Mouse (Mus musculus) neural tube, embryonic 11.5 days (tissue): ENCODE data around the gene Flrt1. TPM values are rescaled to one million over a fixed set of nuclear protein-coding genes. Genes with fewer than 3 reads are reported as not detected.
"Not testable (repeated sequence)": the region's sequence is repeated elsewhere in the genome, so short reads cannot be mapped to it uniquely, and the experiment has no call there.

Source experiments
- ATAC-seq: fragments of 200-750 bp; cut with Nextera tagmentation; 2 replicates; pipeline ENCODE4 v1.8.0; 2017; ENCODE audit warnings: moderate number of reproducible peaks, mild to moderate bottlenecking, moderate TSS enrichment, moderate library complexity; ENCODE audit not compliant: insufficient read depth, low FRiP score, low TSS enrichment
- DNase-seq: peaks from one replicate; pipeline ENCODE4 v3.0.0-alpha.2; 2015; ENCODE audit warnings: low spot score
- H3K27ac ChIP-seq: fragments of 300-500 bp; sonication (generic); 2 replicates; pipeline ENCODE4 v1.5.1; 2014; ENCODE audit warnings: low read depth, mild to moderate bottlenecking, low read length
- H3K27me3 ChIP-seq: fragments of 300-500 bp; sonication (generic); 2 replicates; pipeline ENCODE4 v1.6.1; 2014; ENCODE audit warnings: mild to moderate bottlenecking, low read length, mixed read lengths; ENCODE audit not compliant: control insufficient read depth, insufficient read depth
- H3K36me3 ChIP-seq: fragments of 300-500 bp; sonication (generic); 2 replicates; pipeline ENCODE4 v1.6.1; 2014; ENCODE audit warnings: mild to moderate bottlenecking, low read length, moderate library complexity, mixed read lengths; ENCODE audit not compliant: control insufficient read depth, insufficient read depth
- H3K4me1 ChIP-seq: fragments of 300-500 bp; sonication (generic); 2 replicates; pipeline ENCODE4 v1.6.1; 2014; ENCODE audit warnings: low read length, mixed read lengths; ENCODE audit not compliant: control insufficient read depth, insufficient read depth
- H3K4me2 ChIP-seq: fragments of 300-500 bp; sonication (generic); 2 replicates; pipeline ENCODE4 v1.6.1; 2014; ENCODE audit warnings: low read depth, mild to moderate bottlenecking, moderate library complexity
- H3K4me3 ChIP-seq: fragments of 300-500 bp; sonication (generic); 2 replicates; pipeline ENCODE4 v1.5.1; 2014; ENCODE audit warnings: low read depth, low read length
- H3K9ac ChIP-seq: fragments of 300-500 bp; sonication (generic); 2 replicates; pipeline ENCODE4 v1.6.1; 2014; ENCODE audit warnings: mild to moderate bottlenecking, low read length
- H3K9me3 ChIP-seq: fragments of 300-500 bp; sonication (generic); 2 replicates; pipeline ENCODE4 v1.6.1; 2016; ENCODE audit warnings: low read length; ENCODE audit not compliant: control insufficient read depth
- WGBS: fragments of 180-500 bp; shearing (Covaris S2); extraction: QIAGEN DNeasy Blood & Tissue Kit; methylation state at CpG from one replicate; pipeline ENCODE4 v1.1.7; 2014; 5-methylcytosine and 5-hydroxymethylcytosine counted together
- polyA plus RNA-seq: library from polyadenylated mRNA; unstranded; fragments of >200 nt; fragmentation: Nextera tagmentation; extraction: Ambion mirVana; gene quantifications from 2 replicates; pipeline ENCODE4 v1.2.1, GENCODE M21; 2014

Flrt1 gene
- polyA plus RNA-seq, 1 experiment from 2014 or later: 7.5 TPM

GRCm38 (mm10) chr19:7056248-7057087, 49.1 kb downstream of the Flrt1 start, which contains the start of gene Macrod1:
TSS of gene Macrod1 (plus strand) at chr19:7056810.
- no peaks in the 10 kb centered on the region for H3K36me3 ChIP-seq
- H3K4me2 ChIP-seq: peak within 1 kb of the TSS; percentile 99
- peaks cover 15% of the 10 kb centered on the region for H3K27me3 ChIP-seq
- ATAC-seq (peak; percentile 71; the same call in 1 of the 2 replicates), DNase-seq (peak; percentile 79)
- H3K4me1 ChIP-seq: peaks cover 15% of the 10 kb centered on the region
- no peaks in the 10 kb centered on the region for H3K9me3 ChIP-seq
- H3K4me3 ChIP-seq: peak within 1 kb of the TSS; percentile 62
- no peak within 1 kb of the TSS for H3K27ac ChIP-seq
- WGBS: 1% methylated on average over 72 of the region's 72 CpGs
- H3K9ac ChIP-seq: peak within 1 kb of the TSS; percentile 45

- 47% methylated on average over 3 of the region's 3 CpGs for WGBS
- Histone ChIP-seq H3K4me1 (peaks cover 15% of the 10 kb centered on the region), H3K4me2 (no peak overlapping the region), H3K9me3 (no peaks in the 10 kb centered on the region), H3K27ac (no peak overlapping the region), H3K9ac (no peak overlapping the region), H3K27me3 (peaks cover 15% of the 10 kb centered on the region), H3K36me3 (no peaks in the 10 kb centered on the region), H3K4me3 (no peak overlapping the region)
- no peak for ATAC-seq
- DNase-seq: no peak
These were observed 50.4 kb downstream of the Flrt1 start for GRCm38 (mm10) chr19:7055173-7055572.

GRCm38 (mm10) chr19:7054772-7055171, 50.8 kb downstream of the Flrt1 start:
- Histone ChIP-seq H3K4me2 (no peak overlapping the region), H3K36me3 (no peaks in the 10 kb centered on the region), H3K27ac (no peak overlapping the region), H3K4me1 (peaks cover 15% of the 10 kb centered on the region), H3K9ac (no peak overlapping the region), H3K9me3 (no peaks in the 10 kb centered on the region), H3K27me3 (peaks cover 15% of the 10 kb centered on the region), H3K4me3 (no peak overlapping the region)
- DNase-seq (no peak), ATAC-seq (no peak)
- WGBS: 63% methylated on average over 10 of the region's 10 CpGs

- not testable (repeated sequence) for ATAC-seq, H3K9me3 ChIP-seq, H3K4me2 ChIP-seq, H3K4me3 ChIP-seq, H3K27ac ChIP-seq, H3K36me3 ChIP-seq, H3K27me3 ChIP-seq, DNase-seq, H3K9ac ChIP-seq
- 79% methylated on average over 4 of the region's 4 CpGs for WGBS
- H3K4me1 ChIP-seq: peaks cover 15% of the 10 kb centered on the region
These were observed 52.1 kb downstream of the Flrt1 start for GRCm38 (mm10) chr19:7053382-7053781.

GRCm38 (mm10) chr19:7044706-7045105, 60.8 kb downstream of the Flrt1 start:
- peaks cover 6% of the 10 kb centered on the region; the same call in 1 of the 2 replicates for H3K4me1 ChIP-seq
- ATAC-seq: no peak
- no peak for DNase-seq
- no peak overlapping the region for H3K27ac ChIP-seq
- H3K4me3 ChIP-seq: no peak overlapping the region
- no peaks in the 10 kb centered on the region for H3K9me3 ChIP-seq
- no peaks in the 10 kb centered on the region for H3K36me3 ChIP-seq
- no peaks in the 10 kb centered on the region for H3K27me3 ChIP-seq
- WGBS: 14% methylated on average over 4 of the region's 4 CpGs
- no peak overlapping the region for H3K4me2 ChIP-seq
- no peak overlapping the region for H3K9ac ChIP-seq

- Histone ChIP-seq H3K4me1 (peaks cover 6% of the 10 kb centered on the region; the same call in 1 of the 2 replicates), H3K27ac (no peak overlapping the region), H3K4me2 (no peak overlapping the region), H3K27me3 (no peaks in the 10 kb centered on the region), H3K4me3 (no peak overlapping the region), H3K36me3 (no peaks in the 10 kb centered on the region), H3K9ac (no peak overlapping the region), H3K9me3 (no peaks in the 10 kb centered on the region)
- WGBS: 47% methylated on average over 4 of the region's 4 CpGs
- no peak for DNase-seq
- no peak for ATAC-seq
These were observed 61.2 kb downstream of the Flrt1 start for GRCm38 (mm10) chr19:7044279-7044678.

Other genes starting within 250 kb of the Flrt1 start
- 0.89 and 1.0 TPM in 2 replicates for gene Ccdc88b, start 247.5 kb downstream of the Flrt1 start, polyA plus RNA-seq
- 125 and 131 TPM in 2 replicates for gene Trmt112, start 196.0 kb downstream of the Flrt1 start, polyA plus RNA-seq
- gene Prdx5, start 195.6 kb downstream of the Flrt1 start, polyA plus RNA-seq: 110 and 120 TPM in 2 replicates
- gene Esrra, start 183.9 kb downstream of the Flrt1 start, polyA plus RNA-seq: 4.1 and 4.3 TPM in 2 replicates
- gene Catsperz, start 180.3 kb downstream of the Flrt1 start, polyA plus RNA-seq: 0.77 TPM in 1 of 2 replicates, not detected in the other
- gene Kcnk4, start 171.2 kb downstream of the Flrt1 start, polyA plus RNA-seq: 0.13 and 0.28 TPM in 2 replicates
- 53.0 and 58.5 TPM in 2 replicates for gene Bad, start 163.9 kb downstream of the Flrt1 start, polyA plus RNA-seq
- 34.6 and 39.7 TPM in 2 replicates for gene Gpr137, start 163.2 kb downstream of the Flrt1 start, polyA plus RNA-seq
- 290 and 313 TPM in 2 replicates for gene Ppp1r14b, start 130.8 kb downstream of the Flrt1 start, polyA plus RNA-seq
- 22.7 and 25.0 TPM in 2 replicates for gene Plcb3, start 129.3 kb downstream of the Flrt1 start, polyA plus RNA-seq
- gene Fkbp2, start 125.2 kb downstream of the Flrt1 start, polyA plus RNA-seq: 80.1 and 86.5 TPM in 2 replicates
- 27.8 and 29.4 TPM in 2 replicates for gene Vegfb, start 118.1 kb downstream of the Flrt1 start, polyA plus RNA-seq
- 16.2 and 17.3 TPM in 2 replicates for gene Dnajc4, start 113.2 kb downstream of the Flrt1 start, polyA plus RNA-seq
- gene Nudt22, start 109.6 kb downstream of the Flrt1 start, polyA plus RNA-seq: 19.6 and 20.5 TPM in 2 replicates
- gene Trpt1, start 109.6 kb downstream of the Flrt1 start, polyA plus RNA-seq: 9.7 and 12.1 TPM in 2 replicates
- gene Fermt3, start 86.3 kb downstream of the Flrt1 start, polyA plus RNA-seq: 8.8 and 9.5 TPM in 2 replicates
- gene Stip1, start 65.8 kb downstream of the Flrt1 start, polyA plus RNA-seq: 423 and 425 TPM in 2 replicates
- 3.2 and 3.3 TPM in 2 replicates for gene Macrod1, start 48.9 kb downstream of the Flrt1 start, polyA plus RNA-seq
- 248 and 255 TPM in 2 replicates for gene Otub1, start 100.6 kb upstream of the Flrt1 start, polyA plus RNA-seq
- 706 and 761 TPM in 2 replicates for gene Cox8a, start 111.9 kb upstream of the Flrt1 start, polyA plus RNA-seq
- gene Naa40, start 135.5 kb upstream of the Flrt1 start, polyA plus RNA-seq: 83.5 and 90.4 TPM in 2 replicates
- 34.9 and 36.8 TPM in 2 replicates for gene Rcor2, start 161.6 kb upstream of the Flrt1 start, polyA plus RNA-seq
- 49.6 and 58.4 TPM in 2 replicates for gene Mark2, start 236.1 kb upstream of the Flrt1 start, polyA plus RNA-seq